Mouse (Mus musculus) liver, postnatal 0 days (tissue): ENCODE results near the gene Abraxas1.
A peak's percentile ranks its signal among the peaks of the same experiment; 100 is the strongest.

Source experiments
- CTCF ChIP-seq: sonication (generic); IDR thresholded peaks from 2 replicates; pipeline ENCODE4 v1.5.1; 2016; ENCODE audit warnings: antibody characterized with exemption, low read depth
- EP300 ChIP-seq: IDR thresholded peaks from 2 replicates; pipeline ENCODE4 v1.6.1; 2016; ENCODE audit warnings: antibody characterized with exemption, low read depth, mild to moderate bottlenecking

- TF ChIP-seq CTCF, result peak; percentile 65
- TF ChIP-seq EP300, result no peak
Observed at GRCm38 (mm10) chr5:100825975-100826374, 5.2 kb upstream of the Abraxas1 start.
